Mouse (Mus musculus): ENCODE results near the gene Iqschfp. TPM values are rescaled to one million over a fixed set of nuclear protein-coding genes. Genes with fewer than 3 reads are reported as not detected.

Gene Iqschfp
- polyA plus RNA-seq, 1 experiment, result not detected

- no peak for DNase-seq
- Histone ChIP-seq H3K27me3 (ENCODE audit: control insufficient read depth, insufficient read depth, low read length) (no peaks in the 10 kb centered on the region), H3K36me3 (ENCODE audit: control insufficient read depth, insufficient read depth, low read length) (no peaks in the 10 kb centered on the region), H3K4me3 (ENCODE audit: control insufficient read depth, insufficient read depth, low read length) (no peak overlapping the region), H3K27ac (ENCODE audit: control insufficient read depth, insufficient read depth, low read length) (no peak overlapping the region), H3K4me1 (replicated peaks; ENCODE audit: control insufficient read depth, insufficient read depth, low read length) (no peaks in the 10 kb centered on the region)
- TF ChIP-seq POLR2A (IDR thresholded peaks at IDR 0.05; ENCODE audit: control insufficient read depth, extremely low read depth, insufficient read depth, low read length, poor library complexity) (no peak), CTCF (IDR thresholded peaks at IDR 0.05; ENCODE audit: borderline replicate concordance, control insufficient read depth, extremely low read depth, insufficient read depth, low read length, poor library complexity) (no peak)
- 26% methylated on average over 10 of the region's 10 CpGs for WGBS
These were observed 576.1 kb downstream of the Iqschfp start for GRCm38 (mm10) chr3:68467941-68468687.

GRCm38 (mm10) chr3:68469643-68470042, 577.6 kb downstream of the Iqschfp start:
- no peak overlapping the region for H3K27ac ChIP-seq (ENCODE audit: control insufficient read depth, insufficient read depth, low read length)
- no peak for DNase-seq

GRCm38 (mm10) chr3:68470061-68470460, 578.0 kb downstream of the Iqschfp start:
- Histone ChIP-seq H3K4me3 (ENCODE audit: control insufficient read depth, insufficient read depth, low read length) (no peak overlapping the region), H3K27ac (ENCODE audit: control insufficient read depth, insufficient read depth, low read length) (no peak overlapping the region), H3K27me3 (ENCODE audit: control insufficient read depth, insufficient read depth, low read length) (no peaks in the 10 kb centered on the region), H3K4me1 (replicated peaks; ENCODE audit: control insufficient read depth, insufficient read depth, low read length) (no peaks in the 10 kb centered on the region), H3K36me3 (ENCODE audit: control insufficient read depth, insufficient read depth, low read length) (no peaks in the 10 kb centered on the region)
- 60% methylated on average over 3 of the region's 3 CpGs for WGBS
- no peak for TF ChIP-seq CTCF (IDR thresholded peaks at IDR 0.05; ENCODE audit: borderline replicate concordance, control insufficient read depth, extremely low read depth, insufficient read depth, low read length, poor library complexity)
- DNase-seq, result no peak

More at GRCm38 (mm10) chr3:68469643-68470042, 577.6 kb downstream of the Iqschfp start:
- WGBS, result 85% methylated on average over 1 of the region's 1 CpGs
- H3K4me3 ChIP-seq (ENCODE audit: control insufficient read depth, insufficient read depth, low read length), result no peak overlapping the region
- no peaks in the 10 kb centered on the region for H3K4me1 ChIP-seq (replicated peaks; ENCODE audit: control insufficient read depth, insufficient read depth, low read length)
- no peaks in the 10 kb centered on the region for H3K36me3 ChIP-seq (ENCODE audit: control insufficient read depth, insufficient read depth, low read length)
- no peaks in the 10 kb centered on the region for H3K27me3 ChIP-seq (ENCODE audit: control insufficient read depth, insufficient read depth, low read length)
- TF ChIP-seq POLR2A (IDR thresholded peaks at IDR 0.05; ENCODE audit: control insufficient read depth, extremely low read depth, insufficient read depth, low read length, poor library complexity), result no peak
- no peak for TF ChIP-seq CTCF (IDR thresholded peaks at IDR 0.05; ENCODE audit: borderline replicate concordance, control insufficient read depth, extremely low read depth, insufficient read depth, low read length, poor library complexity)

- no peak overlapping the region for H3K4me3 ChIP-seq (ENCODE audit: control insufficient read depth, insufficient read depth, low read length)
- no peaks in the 10 kb centered on the region for H3K4me1 ChIP-seq (replicated peaks; ENCODE audit: control insufficient read depth, insufficient read depth, low read length)
- H3K27ac ChIP-seq (ENCODE audit: control insufficient read depth, insufficient read depth, low read length), result no peak overlapping the region
- 86% methylated on average over 5 of the region's 5 CpGs for WGBS
- DNase-seq, result no peak
- H3K27me3 ChIP-seq (ENCODE audit: control insufficient read depth, insufficient read depth, low read length), result no peaks in the 10 kb centered on the region
- no peak for TF ChIP-seq CTCF (IDR thresholded peaks at IDR 0.05; ENCODE audit: borderline replicate concordance, control insufficient read depth, extremely low read depth, insufficient read depth, low read length, poor library complexity)
- no peak for TF ChIP-seq POLR2A (IDR thresholded peaks at IDR 0.05; ENCODE audit: control insufficient read depth, extremely low read depth, insufficient read depth, low read length, poor library complexity)
- H3K36me3 ChIP-seq (ENCODE audit: control insufficient read depth, insufficient read depth, low read length), result no peaks in the 10 kb centered on the region
These were observed 578.6 kb downstream of the Iqschfp start for GRCm38 (mm10) chr3:68470622-68471021.

GRCm38 (mm10) chr3:68476336-68476735, 584.3 kb downstream of the Iqschfp start:
- H3K36me3 ChIP-seq (ENCODE audit: control insufficient read depth, insufficient read depth, low read length), result no peaks in the 10 kb centered on the region
- H3K4me1 ChIP-seq (replicated peaks; ENCODE audit: control insufficient read depth, insufficient read depth, low read length), result no peaks in the 10 kb centered on the region
- no peak for DNase-seq
- no peak overlapping the region for H3K4me3 ChIP-seq (ENCODE audit: control insufficient read depth, insufficient read depth, low read length)
- H3K27ac ChIP-seq (ENCODE audit: control insufficient read depth, insufficient read depth, low read length), result no peak overlapping the region
- H3K27me3 ChIP-seq (ENCODE audit: control insufficient read depth, insufficient read depth, low read length), result no peaks in the 10 kb centered on the region
- TF ChIP-seq POLR2A (IDR thresholded peaks at IDR 0.05; ENCODE audit: control insufficient read depth, extremely low read depth, insufficient read depth, low read length, poor library complexity) (no peak), CTCF (IDR thresholded peaks at IDR 0.05; ENCODE audit: borderline replicate concordance, control insufficient read depth, extremely low read depth, insufficient read depth, low read length, poor library complexity) (no peak)
- 91% methylated on average over 7 of the region's 7 CpGs for WGBS

GRCm38 (mm10) chr3:68477478-68477877, 585.4 kb downstream of the Iqschfp start:
- Histone ChIP-seq H3K27ac (ENCODE audit: control insufficient read depth, insufficient read depth, low read length) (no peak overlapping the region), H3K4me3 (ENCODE audit: control insufficient read depth, insufficient read depth, low read length) (no peak overlapping the region), H3K4me1 (replicated peaks; ENCODE audit: control insufficient read depth, insufficient read depth, low read length) (no peaks in the 10 kb centered on the region), H3K36me3 (ENCODE audit: control insufficient read depth, insufficient read depth, low read length) (no peaks in the 10 kb centered on the region), H3K27me3 (ENCODE audit: control insufficient read depth, insufficient read depth, low read length) (no peaks in the 10 kb centered on the region)
- DNase-seq, result no peak
- 80% methylated on average over 2 of the region's 2 CpGs for WGBS
- TF ChIP-seq CTCF (IDR thresholded peaks at IDR 0.05; ENCODE audit: borderline replicate concordance, control insufficient read depth, extremely low read depth, insufficient read depth, low read length, poor library complexity), result no peak
- TF ChIP-seq POLR2A (IDR thresholded peaks at IDR 0.05; ENCODE audit: control insufficient read depth, extremely low read depth, insufficient read depth, low read length, poor library complexity), result no peak

GRCm38 (mm10) chr3:68479266-68479665, 587.2 kb downstream of the Iqschfp start:
- Histone ChIP-seq H3K27me3 (ENCODE audit: control insufficient read depth, insufficient read depth, low read length) (no peaks in the 10 kb centered on the region), H3K4me3 (ENCODE audit: control insufficient read depth, insufficient read depth, low read length) (no peak overlapping the region), H3K36me3 (ENCODE audit: control insufficient read depth, insufficient read depth, low read length) (no peaks in the 10 kb centered on the region), H3K27ac (ENCODE audit: control insufficient read depth, insufficient read depth, low read length) (no peak overlapping the region), H3K4me1 (replicated peaks; ENCODE audit: control insufficient read depth, insufficient read depth, low read length) (no peaks in the 10 kb centered on the region)
- WGBS, result 90% methylated on average over 6 of the region's 6 CpGs
- TF ChIP-seq POLR2A (IDR thresholded peaks at IDR 0.05; ENCODE audit: control insufficient read depth, extremely low read depth, insufficient read depth, low read length, poor library complexity) (no peak), CTCF (IDR thresholded peaks at IDR 0.05; ENCODE audit: borderline replicate concordance, control insufficient read depth, extremely low read depth, insufficient read depth, low read length, poor library complexity) (no peak)
- DNase-seq, result no peak

All from thymus, adult 2 months (tissue).